In the genomic region with DNA sequence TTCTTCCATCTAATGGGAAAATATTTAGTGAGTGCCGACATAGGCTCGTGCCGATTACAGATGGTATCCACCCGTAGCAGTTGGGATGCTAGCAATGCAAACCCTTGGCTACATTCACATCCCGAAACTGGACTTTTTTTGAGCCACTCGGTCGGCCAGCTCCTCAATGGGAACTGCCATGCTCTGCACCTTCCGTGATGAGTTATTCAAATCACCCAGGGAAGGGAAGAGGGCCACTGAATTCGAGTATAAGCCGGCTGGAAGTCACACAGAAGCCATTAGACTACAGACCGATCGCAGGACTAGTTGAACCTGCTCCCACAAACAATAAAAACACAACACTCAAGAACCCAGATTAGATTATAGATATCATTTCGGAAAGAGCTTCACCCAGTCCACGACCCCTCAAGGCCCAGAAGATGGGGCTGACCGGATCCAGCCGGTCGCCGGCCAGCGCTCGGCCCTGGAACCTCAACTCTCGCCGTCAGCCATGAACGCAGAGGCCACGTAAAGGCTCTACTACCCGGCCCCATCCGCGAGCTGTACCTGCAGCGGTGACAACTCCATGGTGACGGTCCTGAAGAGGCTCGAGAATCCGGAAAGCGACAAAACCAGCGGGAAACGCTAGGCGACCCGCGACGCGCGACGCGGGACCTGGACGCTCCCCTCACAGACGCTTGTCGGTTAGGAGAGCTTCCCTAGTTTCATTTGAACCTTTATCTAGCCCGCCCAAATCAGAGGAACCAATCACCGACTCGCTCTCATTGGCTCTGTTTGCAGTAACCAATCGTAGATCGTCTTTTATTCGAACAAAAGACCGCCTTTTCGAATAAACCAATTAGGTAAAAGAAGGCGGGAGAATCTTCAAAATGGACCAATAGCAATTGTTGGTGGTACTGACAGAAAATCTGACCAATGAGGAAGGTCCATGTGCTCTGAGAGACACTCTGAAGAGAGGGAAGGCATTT, we compare ENCODE assay signal across 7 mouse cellular contexts. TPM values are rescaled to one million over a fixed set of nuclear protein-coding genes. Genes with fewer than 3 reads are reported as not detected.
DNase-seq lines count a peak whose midpoint lies in the region; ATAC-seq and TF ChIP-seq lines count a peak whose summit lies in the region.

A gene (minus strand): TSS at position 690 of the 968 bp plus-strand sequence.

- under 1% methylated on average over 54 of the region's 54 CpGs for WGBS in embryonic facial prominence, embryonic 10.5 days
- under 1% methylated on average over 54 of the region's 54 CpGs for WGBS in intestine, postnatal 0 days
- under 1% methylated on average over 54 of the region's 54 CpGs for WGBS in midbrain, embryonic 12.5 days
- under 1% methylated on average over 54 of the region's 54 CpGs for WGBS in small intestine, adult 2 months

- H3K27me3 ChIP-seq in embryonic facial prominence, embryonic 10.5 days (replicated peaks; ENCODE audit: low read depth, poor library complexity, severe bottlenecking), result no peaks in the 10 kb centered on the region
- H3K27me3 ChIP-seq in intestine, postnatal 0 days (replicated peaks; ENCODE audit: control insufficient read depth, insufficient read depth, low read length), result no peaks in the 10 kb centered on the region
- H3K27me3 ChIP-seq in midbrain, embryonic 12.5 days, result no peaks in the 10 kb centered on the region
- no peaks in the 10 kb centered on the region for H3K27me3 ChIP-seq in small intestine, adult 2 months (ENCODE audit: control insufficient read depth, insufficient read depth, low read length)

- H3K9me3 ChIP-seq in embryonic facial prominence, embryonic 10.5 days, result no peaks in the 10 kb centered on the region
- no peaks in the 10 kb centered on the region for H3K9me3 ChIP-seq in intestine, postnatal 0 days (ENCODE audit: control insufficient read depth)
- no peaks in the 10 kb centered on the region for H3K9me3 ChIP-seq in midbrain, embryonic 12.5 days

- H3K36me3 ChIP-seq in embryonic facial prominence, embryonic 10.5 days (replicated peaks), result peaks cover 39% of the 10 kb centered on the region
- peaks cover 5% of the 10 kb centered on the region; the same call in 1 of the 2 replicates for H3K36me3 ChIP-seq in intestine, postnatal 0 days (ENCODE audit: control insufficient read depth, insufficient read depth)
- peaks cover 26% of the 10 kb centered on the region for H3K36me3 ChIP-seq in midbrain, embryonic 12.5 days
- H3K36me3 ChIP-seq in small intestine, adult 2 months (ENCODE audit: control insufficient read depth, insufficient read depth, low read length), result peaks cover 3% of the 10 kb centered on the region; the same call in 1 of the 2 replicates

- H3K27ac ChIP-seq in embryonic facial prominence, embryonic 10.5 days (replicated peaks), result peak within 1 kb of the TSS; percentile 97
- 0 out of 2 replicates have a peak within 1 kb of the TSS, but pooled peaks have one; percentile 5 for H3K27ac ChIP-seq in intestine, postnatal 0 days (ENCODE audit: low read depth, low read length)
- peak within 1 kb of the TSS; percentile 44; the same call in 1 of the 2 replicates for H3K27ac ChIP-seq in midbrain, embryonic 12.5 days (replicated peaks)
- H3K27ac ChIP-seq in small intestine, adult 2 months (ENCODE audit: insufficient read depth, low read depth, low read length), result no peak within 1 kb of the TSS

- intact Hi-C loops in left cerebral cortex, postnatal 4 days (cut with DNase I), result no loop called here

- peak within 1 kb of the TSS; percentile 63 for H3K9ac ChIP-seq in intestine, postnatal 0 days (ENCODE audit: low read depth, low read length)
- peak within 1 kb of the TSS; percentile 80 for H3K9ac ChIP-seq in midbrain, embryonic 12.5 days (replicated peaks)

- ATAC-seq in intestine, postnatal 0 days, result peak; percentile 94
- ATAC-seq in midbrain, embryonic 12.5 days (ENCODE audit: low FRiP score, low read depth), result peak; percentile 95

- H3K4me3 ChIP-seq in embryonic facial prominence, embryonic 10.5 days, result peak within 1 kb of the TSS; percentile 92
- H3K4me3 ChIP-seq in intestine, postnatal 0 days (ENCODE audit: low read depth, low read length), result peak within 1 kb of the TSS; percentile 71
- peak within 1 kb of the TSS; percentile 76 for H3K4me3 ChIP-seq in midbrain, embryonic 12.5 days
- H3K4me3 ChIP-seq in small intestine, adult 2 months (ENCODE audit: low read depth, low read length), result peak within 1 kb of the TSS; percentile 74

- H3K4me2 ChIP-seq in intestine, postnatal 0 days (replicated peaks; ENCODE audit: low read depth), result peak within 1 kb of the TSS; percentile 72
- H3K4me2 ChIP-seq in midbrain, embryonic 12.5 days (replicated peaks), result peak within 1 kb of the TSS; percentile 65

- no peak for TF ChIP-seq CTCF in intestine, postnatal 0 days (IDR thresholded peaks at IDR 0.05; ENCODE audit: low read depth)
- no peak for TF ChIP-seq CTCF in small intestine, adult 2 months (IDR thresholded peaks at IDR 0.05; ENCODE audit: extremely low read depth, insufficient read length, insufficient replicate concordance, low read depth, low read length)

- H3K4me1 ChIP-seq in embryonic facial prominence, embryonic 10.5 days, result peaks cover 23% of the 10 kb centered on the region
- no peaks in the 10 kb centered on the region for H3K4me1 ChIP-seq in intestine, postnatal 0 days (replicated peaks; ENCODE audit: control insufficient read depth, insufficient read depth, low read length)
- H3K4me1 ChIP-seq in midbrain, embryonic 12.5 days, result peaks cover 27% of the 10 kb centered on the region
- no peaks in the 10 kb centered on the region for H3K4me1 ChIP-seq in small intestine, adult 2 months (ENCODE audit: control insufficient read depth, insufficient read depth, insufficient read length, low read length)

- peak; percentile 90 for DNase-seq in adrenal gland, postnatal 14 days
- peak; percentile 93 for DNase-seq in embryonic facial prominence, embryonic 10.5 days (ENCODE audit: low spot score)
- DNase-seq in gonadal fat pad, adult 2 months (ENCODE audit: low read depth), result peak; percentile 100
- peak; percentile 79 for DNase-seq in left cerebral cortex, postnatal 4 days

- TF ChIP-seq POLR2A in small intestine, adult 2 months (IDR thresholded peaks at IDR 0.05; ENCODE audit: low read depth, low read length), result peak; percentile 52; the same call in 1 of the 2 replicates

RNA-seq across cellular contexts. Expression of the gene that starts here (rescaled TPM):
- 52.0 and 70.5 TPM in 2 replicates for total RNA-seq in adrenal gland, postnatal 14 days (2021)
- 332 and 336 TPM in 2 replicates for polyA plus RNA-seq in embryonic facial prominence, embryonic 10.5 days (2016; fragmentation: Nextera tagmentation; extraction: Ambion mirVana)
- polyA plus RNA-seq in gonadal fat pad, adult 2 months (2012; rRNA removed), result 0.92 and 1.7 TPM in 2 replicates
- polyA plus RNA-seq in intestine, postnatal 0 days (2015; fragmentation: Nextera tagmentation; extraction: Ambion mirVana), result 40.9 and 41.8 TPM in 2 replicates
- 10 to 100 TPM; 28.2 to 28.4 TPM for total RNA-seq in left cerebral cortex, postnatal 4 days (2021)
- polyA plus RNA-seq in midbrain, embryonic 12.5 days (2016; fragmentation: Nextera tagmentation; extraction: Ambion mirVana), result 305 and 311 TPM in 2 replicates
- 1.7 and 5.8 TPM in 2 replicates for polyA plus RNA-seq in small intestine, adult 2 months (2012; rRNA removed)
